Mouse (Mus musculus) natural killer cell, adult 2 months (primary cell): Measurements from ENCODE around the gene Srcap.
"Not testable (repeated sequence)": the region's sequence is repeated elsewhere in the genome, so short reads cannot be mapped to it uniquely, and the experiment has no call there.

Experiments used
- DNase-seq, 2 experiments: peaks; one replicate each; pipeline ENCODE4 v3.0.0; 2022; ENCODE audit warnings: low spot score in 2 of 2

Srcap gene

DNA sequence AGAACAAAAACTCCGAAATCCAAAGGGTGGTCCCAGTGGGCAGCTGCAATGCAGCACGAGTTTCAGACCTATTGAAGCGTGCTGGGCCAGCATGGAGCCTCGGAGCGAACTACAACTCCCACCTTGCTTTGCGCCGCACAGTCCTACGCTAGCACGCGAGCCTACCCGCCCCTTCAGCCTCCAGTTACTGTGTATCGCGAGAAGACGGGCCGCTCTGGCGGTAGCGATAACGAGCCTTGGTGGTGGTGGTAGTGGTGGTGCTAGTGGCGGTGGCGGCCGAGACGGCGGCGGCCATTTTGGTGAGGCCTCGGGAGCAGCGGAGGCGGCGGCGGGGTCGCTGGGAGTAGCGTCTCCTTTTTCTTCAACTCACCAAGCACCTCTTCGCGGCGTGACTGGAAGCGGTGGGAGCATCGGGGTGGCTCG is at the start of gene Srcap:
Gene Srcap, plus strand, starts transcription at position 176 of the 423 bp plus-strand sequence.
- peak; percentile 96 to 97 for DNase-seq

DNA sequence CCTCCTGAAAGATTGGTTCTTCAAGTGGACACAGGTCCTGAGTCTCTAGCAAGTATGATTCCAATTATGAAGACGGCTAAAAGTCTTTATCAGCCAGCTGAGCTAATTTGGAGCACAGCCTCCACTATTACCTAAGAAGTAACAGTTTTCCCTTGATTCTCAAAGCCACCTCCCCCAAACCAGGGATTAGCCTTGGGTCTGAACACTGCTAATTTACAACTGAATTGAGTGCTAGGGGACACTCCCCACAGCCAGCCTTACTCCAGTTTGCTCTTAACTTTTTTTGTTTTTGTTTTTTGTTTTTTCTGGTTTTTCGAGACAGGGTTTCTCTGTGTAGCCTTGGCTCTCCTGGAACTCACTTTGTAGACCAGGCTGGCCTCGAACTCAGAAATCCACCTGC is 46.6 kb upstream of the Srcap start:
- no peak for DNase-seq

DNA sequence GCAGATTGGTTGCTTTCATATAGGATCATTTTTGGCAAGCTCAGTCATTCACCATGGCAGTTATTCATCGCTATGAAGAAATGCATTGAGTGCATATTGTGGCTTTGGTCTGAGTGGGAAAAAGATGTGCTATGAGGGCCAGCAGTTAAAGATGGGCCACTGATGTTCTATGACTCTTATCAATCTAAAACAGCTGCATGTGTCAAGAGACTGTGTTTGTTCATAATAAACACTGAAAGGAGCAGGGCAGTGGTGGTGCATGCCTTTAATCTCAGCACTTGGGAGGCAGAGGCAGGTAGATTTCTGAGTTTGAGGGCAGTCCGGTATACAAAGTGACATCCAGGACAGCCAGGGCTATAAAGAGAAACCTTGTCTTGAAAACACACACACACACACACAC is 46.1 kb upstream of the Srcap start:
- not testable (repeated sequence) for DNase-seq

GRCm38 (mm10) chr7:127466606-127467005 is 45.2 kb upstream of the Srcap start:
- DNase-seq = no peak

- DNase-seq = no peak
Measured at GRCm38 (mm10) chr7:127470011-127470715, 41.6 kb upstream of the Srcap start.

GRCm38 (mm10) chr7:127470743-127471645 is 40.8 kb upstream of the Srcap start:
- peak; percentile 87 to 89 for DNase-seq

- peak in 1 of 2 experiments; percentile 34 for DNase-seq
Measured at GRCm38 (mm10) chr7:127471646-127472010, 40.2 kb upstream of the Srcap start.

- no peak for DNase-seq
Measured at GRCm38 (mm10) chr7:127472060-127472459, 39.7 kb upstream of the Srcap start.

- no peak for DNase-seq
Measured at GRCm38 (mm10) chr7:127473705-127474104, 38.1 kb upstream of the Srcap start.

DNA sequence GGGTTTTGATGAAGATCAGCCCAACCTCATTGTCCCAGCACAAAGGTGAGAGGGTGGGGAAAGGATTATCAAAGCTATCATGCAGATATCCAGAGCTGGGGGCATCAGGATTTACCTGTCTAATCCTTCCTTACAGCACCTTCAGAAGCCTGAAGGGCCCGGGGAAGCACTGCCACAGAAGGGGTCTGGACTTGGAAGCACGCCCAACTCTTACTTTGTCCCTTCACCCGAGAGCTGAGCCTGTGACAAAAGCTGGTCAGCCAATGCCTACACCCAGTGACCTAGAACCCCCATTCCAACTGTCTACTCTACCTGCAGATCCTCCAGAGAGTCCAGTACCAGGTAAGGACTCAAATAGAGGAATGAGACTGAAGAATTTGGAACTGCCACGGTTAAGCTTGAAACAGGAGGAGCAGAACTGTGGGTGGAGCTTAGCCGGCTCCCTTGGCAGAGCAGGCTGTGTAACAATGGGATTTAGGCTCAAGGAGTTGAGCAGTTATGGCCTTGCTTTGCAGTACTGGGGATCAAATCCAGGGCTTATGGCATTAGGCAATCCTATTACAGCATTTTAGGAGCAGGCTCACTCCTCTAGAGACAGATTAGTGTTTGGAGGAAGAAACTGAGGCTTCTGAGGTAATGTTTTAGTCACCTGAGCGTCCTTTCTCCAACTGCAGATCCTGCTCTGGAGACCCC is 37.3 kb upstream of the Srcap start:
- DNase-seq = no peak

- DNase-seq = no peak
Measured at GRCm38 (mm10) chr7:127475186-127475740, 36.5 kb upstream of the Srcap start.

DNA sequence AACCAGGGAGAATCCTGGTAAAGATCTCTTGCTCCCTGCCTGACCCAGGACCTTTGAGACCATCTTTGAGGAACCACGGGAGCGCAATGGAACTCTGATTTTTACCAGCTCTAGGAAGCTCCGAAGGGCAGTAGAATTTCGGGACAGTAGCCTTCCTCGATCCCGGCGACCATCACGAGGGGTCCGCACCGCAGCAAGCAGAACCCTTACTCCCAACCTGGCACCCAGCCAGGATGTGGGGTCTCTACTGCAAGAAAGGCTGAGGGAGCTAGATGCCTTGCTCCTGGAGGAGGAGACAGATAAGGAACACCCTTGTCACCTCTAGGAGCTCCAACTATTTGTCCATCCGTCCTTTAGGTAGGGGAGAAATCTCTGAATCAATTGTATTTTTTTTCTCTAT is 35.4 kb upstream of the Srcap start:
- DNase-seq = no peak

- no peak for DNase-seq
Measured at GRCm38 (mm10) chr7:127476855-127477254, 34.9 kb upstream of the Srcap start.

GRCm38 (mm10) chr7:127477687-127478634 is 33.8 kb upstream of the Srcap start:
- DNase-seq = peak; percentile 100

- no peak for DNase-seq
Measured at GRCm38 (mm10) chr7:127478635-127479317, 33.0 kb upstream of the Srcap start, which contains the start of gene Fbrs. TSS of gene Fbrs (plus strand) at chr7:127479199.

DNA sequence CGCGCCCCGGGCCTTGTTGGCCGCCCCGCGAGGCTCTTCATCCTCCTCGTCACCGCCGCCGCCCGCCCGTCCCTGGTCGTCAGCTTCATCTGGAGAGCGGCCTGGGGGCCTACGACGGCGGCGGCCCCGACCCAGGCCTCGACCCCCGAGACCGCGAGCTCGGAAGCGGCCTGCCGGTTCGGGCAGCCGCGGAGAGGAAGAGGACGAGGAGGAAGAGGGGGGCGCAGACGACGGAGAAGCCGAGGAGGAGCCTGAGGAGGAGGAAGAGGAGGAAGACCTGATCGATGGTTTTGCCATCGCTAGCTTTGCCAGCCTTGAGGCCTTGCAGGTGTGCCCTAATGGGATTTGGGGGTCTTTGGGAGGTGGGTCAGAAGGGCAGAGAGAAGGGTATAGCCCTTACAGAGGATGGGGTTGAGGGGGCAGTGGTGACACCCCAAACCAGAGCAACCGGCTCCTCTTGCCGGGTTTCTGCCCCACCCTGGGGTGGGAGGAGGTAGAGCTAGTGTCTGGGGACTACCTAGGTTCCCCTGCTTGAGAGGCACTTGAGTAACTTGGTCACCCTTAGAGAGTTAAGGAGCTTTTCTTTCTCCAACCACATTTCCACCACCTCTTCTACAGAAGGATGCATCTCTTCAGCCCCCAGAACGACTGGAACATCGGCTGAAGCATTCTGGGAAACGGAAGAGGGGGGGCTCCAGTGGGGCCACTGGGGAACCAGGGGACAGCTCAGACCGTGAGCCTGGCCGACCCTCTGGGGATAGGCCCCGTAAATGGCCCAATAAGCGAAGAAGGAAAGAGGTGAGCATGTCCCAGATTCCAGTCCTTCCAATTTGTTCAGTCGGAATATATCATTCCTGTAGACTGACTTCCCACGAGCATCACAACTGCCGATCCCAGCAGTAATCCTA is 32.2 kb upstream of the Srcap start:
- DNase-seq = no peak

DNA sequence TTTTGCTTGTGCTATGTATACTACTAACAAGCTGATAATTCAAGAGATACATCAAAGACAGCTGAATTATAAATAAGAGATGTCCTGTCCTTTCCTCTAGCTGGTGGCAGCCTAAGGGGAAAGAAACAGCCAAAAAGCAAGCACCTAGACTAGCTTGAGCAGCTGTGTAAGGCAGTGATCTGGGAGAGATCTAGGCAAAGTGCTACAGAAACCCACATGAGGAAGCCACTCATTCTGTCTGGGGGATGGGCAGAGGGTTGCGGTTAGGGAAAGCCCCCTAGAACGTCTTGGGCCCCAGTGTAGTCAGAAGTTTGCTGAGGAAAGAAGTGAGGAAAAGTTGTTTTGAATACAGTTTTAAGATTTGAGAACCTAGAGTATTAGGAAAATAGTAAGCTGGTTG is 31.5 kb upstream of the Srcap start:
- peak; percentile 74 to 81 for DNase-seq

- DNase-seq = no peak
Measured at GRCm38 (mm10) chr7:127485416-127485815, 26.4 kb upstream of the Srcap start.

DNA sequence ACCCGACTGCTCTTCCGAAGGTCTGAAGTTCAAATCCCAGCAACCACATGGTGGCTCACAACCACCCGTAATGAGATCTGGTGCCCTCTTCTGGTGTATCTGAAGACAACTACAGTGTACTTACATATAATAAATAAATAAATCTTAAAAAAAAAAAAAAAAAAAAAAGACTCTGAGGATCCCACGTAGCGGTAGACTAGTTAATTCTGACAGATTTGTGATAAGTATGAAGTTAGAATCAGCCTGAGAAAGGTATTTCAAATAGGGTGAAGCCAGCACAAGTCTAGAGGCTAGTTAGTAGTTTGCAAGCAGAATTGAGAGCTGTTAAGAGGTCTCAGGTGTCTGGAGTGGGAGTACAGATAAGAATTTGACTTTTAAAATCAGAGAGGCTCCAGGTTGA is 23.4 kb upstream of the Srcap start:
- not testable (repeated sequence) for DNase-seq
